ENCODE assay signal across 9 mouse cellular contexts in genomic region chr2:72056081-72056874, GRCm38 (mm10).
DNase-seq lines count a peak whose midpoint lies in the region; ATAC-seq and TF ChIP-seq lines count a peak whose summit lies in the region.
"Had no signal": no experiment of that assay in that cellular context is flagged by ENCODE, and none has a peak within 500 bp of the region (broad histone marks: within the 10 kb centered on the region; RNA-seq: fewer than 3 reads in every experiment).

No protein-coding gene starts in this region.

- H3K9me3 ChIP-seq in hindbrain, embryonic 10.5 days: no peaks in the 10 kb centered on the region
- no peaks in the 10 kb centered on the region for H3K9me3 ChIP-seq in hindbrain, embryonic 12.5 days (replicated peaks)
- H3K9me3 ChIP-seq in heart, embryonic 11.5 days (replicated peaks; ENCODE audit: control insufficient read depth, low read length): no peaks in the 10 kb centered on the region
- no peaks in the 10 kb centered on the region for H3K9me3 ChIP-seq in lung, embryonic 15.5 days
- H3K9me3 ChIP-seq: midbrain, embryonic 12.5 days had no signal

- H3K9ac ChIP-seq in hindbrain, embryonic 12.5 days: no peak overlapping the region
- H3K9ac ChIP-seq in heart, embryonic 11.5 days (ENCODE audit: low read depth, low read length): no peak overlapping the region
- no peak overlapping the region for H3K9ac ChIP-seq in lung, embryonic 15.5 days
- H3K9ac ChIP-seq: midbrain, embryonic 12.5 days had no signal

- no peaks in the 10 kb centered on the region for H3K36me3 ChIP-seq in hindbrain, embryonic 10.5 days
- no peaks in the 10 kb centered on the region for H3K36me3 ChIP-seq in hindbrain, embryonic 12.5 days
- no peaks in the 10 kb centered on the region for H3K36me3 ChIP-seq in heart, embryonic 11.5 days (ENCODE audit: control insufficient read depth, insufficient read depth, low read length)
- H3K36me3 ChIP-seq in kidney, adult 2 months (ENCODE audit: control insufficient read depth, insufficient read depth, low read length): no peaks in the 10 kb centered on the region
- H3K36me3 ChIP-seq in lung, embryonic 15.5 days: no peaks in the 10 kb centered on the region
- H3K36me3 ChIP-seq: midbrain, embryonic 12.5 days had no signal

- no peak overlapping the region for H3K4me3 ChIP-seq in hindbrain, embryonic 10.5 days
- no peak overlapping the region for H3K4me3 ChIP-seq in hindbrain, embryonic 12.5 days
- no peak overlapping the region for H3K4me3 ChIP-seq in heart, embryonic 11.5 days (ENCODE audit: low read depth, low read length)
- peak overlapping the region; percentile 56 for H3K4me3 ChIP-seq in kidney, adult 2 months (ENCODE audit: insufficient read depth, low read depth, low read length)
- H3K4me3 ChIP-seq in lung, embryonic 15.5 days: no peak overlapping the region
- H3K4me3 ChIP-seq: midbrain, embryonic 12.5 days had no signal

- H3K27me3 ChIP-seq in hindbrain, embryonic 10.5 days (ENCODE audit: insufficient read depth, poor library complexity, severe bottlenecking): no peaks in the 10 kb centered on the region
- no peaks in the 10 kb centered on the region for H3K27me3 ChIP-seq in hindbrain, embryonic 12.5 days
- no peaks in the 10 kb centered on the region for H3K27me3 ChIP-seq in heart, embryonic 11.5 days (ENCODE audit: control insufficient read depth, insufficient read depth, low read length)
- H3K27me3 ChIP-seq in kidney, adult 2 months (replicated peaks; ENCODE audit: control insufficient read depth, insufficient read depth, low read length): no peaks in the 10 kb centered on the region
- no peaks in the 10 kb centered on the region for H3K27me3 ChIP-seq in lung, embryonic 15.5 days
- H3K27me3 ChIP-seq: midbrain, embryonic 12.5 days had no signal

- no peak for ATAC-seq in hindbrain, embryonic 12.5 days (ENCODE audit: low FRiP score)
- no peak for ATAC-seq in heart, embryonic 11.5 days (replicated peaks; ENCODE audit: insufficient number of reproducible peaks, low FRiP score, low TSS enrichment)
- ATAC-seq in lung, embryonic 15.5 days (ENCODE audit: borderline replicate concordance, extremely low read depth, low FRiP score, low TSS enrichment): 0 out of 2 replicates have a peak, but pooled peaks have one; percentile 27

- no peak for TF ChIP-seq CTCF in kidney, adult 2 months (conservative IDR thresholded peaks at IDR 0.05; ENCODE audit: insufficient read depth, insufficient read length, low read depth, low read length)

- peak overlapping the region; percentile 41 for H3K27ac ChIP-seq in hindbrain, embryonic 10.5 days
- H3K27ac ChIP-seq in hindbrain, embryonic 12.5 days: no peak overlapping the region
- no peak overlapping the region for H3K27ac ChIP-seq in heart, embryonic 11.5 days (ENCODE audit: low read depth, low read length)
- peak overlapping the region; percentile 86 for H3K27ac ChIP-seq in kidney, adult 2 months (ENCODE audit: insufficient read depth, low read depth, low read length)
- peak overlapping the region; percentile 34 for H3K27ac ChIP-seq in lung, embryonic 15.5 days
- H3K27ac ChIP-seq: midbrain, embryonic 12.5 days had no signal

- peaks cover 33% of the 10 kb centered on the region for H3K4me1 ChIP-seq in hindbrain, embryonic 10.5 days (replicated peaks)
- peaks cover 11% of the 10 kb centered on the region for H3K4me1 ChIP-seq in hindbrain, embryonic 12.5 days
- peaks cover 19% of the 10 kb centered on the region; the same call in 1 of the 2 replicates for H3K4me1 ChIP-seq in heart, embryonic 11.5 days (ENCODE audit: control insufficient read depth, insufficient read depth, low read length)
- H3K4me1 ChIP-seq in kidney, adult 2 months (ENCODE audit: control insufficient read depth, insufficient read depth, low read length): no peaks in the 10 kb centered on the region
- peaks cover 25% of the 10 kb centered on the region for H3K4me1 ChIP-seq in lung, embryonic 15.5 days
- H3K4me1 ChIP-seq: midbrain, embryonic 12.5 days had no signal

- WGBS in hindbrain, embryonic 10.5 days: 62% methylated on average over 11 of the region's 11 CpGs
- WGBS in hindbrain, embryonic 12.5 days: 64% methylated on average over 11 of the region's 11 CpGs
- WGBS in heart, embryonic 11.5 days (ENCODE audit: insufficient replicate concordance): 68% methylated on average over 11 of the region's 11 CpGs
- WGBS in kidney, adult 2 months: 61% methylated on average over 11 of the region's 11 CpGs
- 60% methylated on average over 11 of the region's 11 CpGs for WGBS in lung, embryonic 15.5 days

- H3K4me2 ChIP-seq in hindbrain, embryonic 12.5 days (replicated peaks): no peak overlapping the region
- H3K4me2 ChIP-seq in heart, embryonic 11.5 days: 0 out of 2 replicates have a peak overlapping the region, but pooled peaks have one; percentile 18
- H3K4me2 ChIP-seq in lung, embryonic 15.5 days: peak overlapping the region; percentile 40
- H3K4me2 ChIP-seq: midbrain, embryonic 12.5 days had no signal

- DNase-seq in hindbrain, embryonic 10.5 days (ENCODE audit: low spot score): no peak
- DNase-seq in kidney, adult 2 months: peak; percentile 70
- no peak for DNase-seq in neural tube, embryonic 10.5 days (ENCODE audit: extremely low spot score, low spot score)
- no peak for DNase-seq in urinary bladder, postnatal 4 days (ENCODE audit: low spot score in 2 of 2)
- DNase-seq: gastrocnemius, postnatal 10 days had no signal

- no peak for TF ChIP-seq POLR2A in kidney, adult 2 months (IDR thresholded peaks at IDR 0.05; ENCODE audit: low read depth, low read length)

Comparison
In these comparisons a context has a peak if more than half of its experiments do, and no peak if none do; other contexts are left out.
1. H3K27ac ChIP-seq: peak in hindbrain, embryonic 10.5 days (single experiment), kidney, adult 2 months (single experiment) and lung, embryonic 15.5 days (single experiment); none in hindbrain, embryonic 12.5 days (single experiment) and heart, embryonic 11.5 days (single experiment).